In genomic region chr6:137156437-137157219, GRCm38 (mm10) we compare ENCODE assay signal across 13 mouse cellular contexts. TPM values are rescaled to one million over a fixed set of nuclear protein-coding genes. Genes with fewer than 3 reads are reported as not detected.
DNase-seq lines count a peak whose midpoint lies in the region; ATAC-seq lines count a peak whose summit lies in the region.
"Had no signal": no experiment of that assay in that cellular context is flagged by ENCODE, and none has a peak within 500 bp of the region (broad histone marks: within the 10 kb centered on the region; RNA-seq: fewer than 3 reads in every experiment).

No protein-coding gene starts in this region.

- H3K36me3 ChIP-seq in heart, embryonic 10.5 days = no peaks in the 10 kb centered on the region
- H3K36me3 ChIP-seq in forebrain, embryonic 14.5 days (ENCODE audit: control insufficient read depth, insufficient read depth, low read length) = no peaks in the 10 kb centered on the region
- no peaks in the 10 kb centered on the region for H3K36me3 ChIP-seq in hindbrain, embryonic 13.5 days
- H3K36me3 ChIP-seq: forebrain, embryonic 15.5 days; hindbrain, embryonic 10.5 days; lung, embryonic 15.5 days; stomach, embryonic 15.5 days had no signal

- peak; percentile 91 for DNase-seq in heart, adult 11 months
- DNase-seq in heart, embryonic 10.5 days (ENCODE audit: low spot score) = no peak
- peak; percentile 49 for DNase-seq in lung, postnatal 36 days
- no peak for DNase-seq in lung, postnatal 14 days
- peak; percentile 29 for DNase-seq in liver
- DNase-seq in thymus, postnatal 14 days = peak; percentile 28
- DNase-seq in forebrain, embryonic 14.5 days (ENCODE audit: low spot score) = no peak
- DNase-seq: embryo, embryonic 11 days had no signal

- peaks cover 13% of the 10 kb centered on the region; the same call in 1 of the 2 replicates for H3K4me1 ChIP-seq in heart, embryonic 10.5 days
- peaks cover 3% of the 10 kb centered on the region; the same call in 1 of the 2 replicates for H3K4me1 ChIP-seq in forebrain, embryonic 14.5 days (ENCODE audit: control insufficient read depth, insufficient read depth, low read length)
- H3K4me1 ChIP-seq in hindbrain, embryonic 13.5 days (replicated peaks) = no peaks in the 10 kb centered on the region
- H3K4me1 ChIP-seq: hindbrain, embryonic 10.5 days; lung, embryonic 15.5 days had no signal

- no peak for ATAC-seq in forebrain, embryonic 14.5 days
- ATAC-seq in hindbrain, embryonic 13.5 days (ENCODE audit: low FRiP score) = no peak
- ATAC-seq: forebrain, embryonic 15.5 days had no signal

- no peak overlapping the region for H3K27ac ChIP-seq in heart, embryonic 10.5 days
- no peak overlapping the region for H3K27ac ChIP-seq in forebrain, embryonic 14.5 days (ENCODE audit: low read depth, low read length)
- no peak overlapping the region for H3K27ac ChIP-seq in hindbrain, embryonic 13.5 days
- H3K27ac ChIP-seq: forebrain, embryonic 15.5 days; hindbrain, embryonic 10.5 days; lung, embryonic 15.5 days; stomach, embryonic 15.5 days had no signal

- H3K27me3 ChIP-seq in heart, embryonic 10.5 days (ENCODE audit: insufficient read depth, poor library complexity, severe bottlenecking) = no peaks in the 10 kb centered on the region
- no peaks in the 10 kb centered on the region for H3K27me3 ChIP-seq in forebrain, embryonic 14.5 days (replicated peaks; ENCODE audit: control insufficient read depth, insufficient read depth, low read length)
- no peaks in the 10 kb centered on the region for H3K27me3 ChIP-seq in hindbrain, embryonic 13.5 days
- H3K27me3 ChIP-seq: forebrain, embryonic 15.5 days; lung, embryonic 15.5 days; stomach, embryonic 15.5 days had no signal

- no peak overlapping the region for H3K4me2 ChIP-seq in forebrain, embryonic 14.5 days (ENCODE audit: low read length)
- H3K4me2 ChIP-seq in hindbrain, embryonic 13.5 days = no peak overlapping the region
- H3K4me2 ChIP-seq: forebrain, embryonic 15.5 days; lung, embryonic 15.5 days; stomach, embryonic 15.5 days had no signal

- WGBS in heart, embryonic 10.5 days = 66% methylated on average over 11 of the region's 11 CpGs
- 84% methylated on average over 11 of the region's 11 CpGs for WGBS in forebrain, embryonic 14.5 days
- WGBS in hindbrain, embryonic 13.5 days = 86% methylated on average over 11 of the region's 11 CpGs

- no peaks in the 10 kb centered on the region for H3K9me3 ChIP-seq in heart, embryonic 10.5 days
- no peaks in the 10 kb centered on the region for H3K9me3 ChIP-seq in forebrain, embryonic 14.5 days (replicated peaks; ENCODE audit: control insufficient read depth, low read length)
- H3K9me3 ChIP-seq in hindbrain, embryonic 13.5 days = no peaks in the 10 kb centered on the region
- H3K9me3 ChIP-seq: forebrain, embryonic 15.5 days; hindbrain, embryonic 10.5 days; lung, embryonic 15.5 days; stomach, embryonic 15.5 days had no signal

- no peak overlapping the region for H3K9ac ChIP-seq in forebrain, embryonic 14.5 days (ENCODE audit: low read length)
- H3K9ac ChIP-seq in hindbrain, embryonic 13.5 days = no peak overlapping the region
- H3K9ac ChIP-seq: forebrain, embryonic 15.5 days; lung, embryonic 15.5 days; stomach, embryonic 15.5 days had no signal

- no peak overlapping the region for H3K4me3 ChIP-seq in heart, embryonic 10.5 days
- no peak overlapping the region for H3K4me3 ChIP-seq in forebrain, embryonic 14.5 days (ENCODE audit: low read depth, low read length)
- H3K4me3 ChIP-seq in hindbrain, embryonic 13.5 days = no peak overlapping the region
- H3K4me3 ChIP-seq: forebrain, embryonic 15.5 days; hindbrain, embryonic 10.5 days; lung, embryonic 15.5 days; stomach, embryonic 15.5 days had no signal

RNA-seq across cellular contexts. Expression of gene Rerg, which starts 13.7 kb away (rescaled TPM):
- polyA plus RNA-seq in heart, embryonic 10.5 days (2016; fragmentation: Nextera tagmentation; extraction: Ambion mirVana) = 3.8 and 6.8 TPM in 2 replicates
- polyA plus RNA-seq in forebrain, embryonic 14.5 days (2014; fragmentation: Nextera tagmentation; extraction: Ambion mirVana) = 4.8 and 6.2 TPM in 2 replicates
- 3.2 and 3.6 TPM in 2 replicates for polyA plus RNA-seq in hindbrain, embryonic 13.5 days (2015; fragmentation: Nextera tagmentation; extraction: Ambion mirVana)

Comparison
In these comparisons a context has a peak if more than half of its experiments do, and no peak if none do; other contexts are left out.
1. DNase-seq: peak in heart, adult 11 months (single experiment), lung, postnatal 36 days (single experiment), liver (single experiment) and thymus, postnatal 14 days (single experiment); none in heart, embryonic 10.5 days (single experiment), lung, postnatal 14 days (single experiment) and forebrain, embryonic 14.5 days (single experiment).